9 mouse cellular contexts compared by ENCODE assay signal in genomic region chr2:157095005-157095755, GRCm38 (mm10). TPM values are rescaled to one million over a fixed set of nuclear protein-coding genes. Genes with fewer than 3 reads are reported as not detected.
DNase-seq lines count a peak whose midpoint lies in the region.
"Had no signal": no experiment of that assay in that cellular context is flagged by ENCODE, and none has a peak within 500 bp of the region (broad histone marks: within the 10 kb centered on the region; RNA-seq: fewer than 3 reads in every experiment).

No protein-coding gene starts in this region.

- peak; percentile 95 for DNase-seq in heart, adult 11 months
- DNase-seq in heart, postnatal 25 days (ENCODE audit: low spot score): no peak
- peak; percentile 78 for DNase-seq in adrenal gland, adult 2 months
- DNase-seq in embryo, embryonic 10.5 days (ENCODE audit: low spot score): peak; percentile 84
- DNase-seq in heart, adult 9 months (ENCODE audit: low spot score in 2 of 2): peak; percentile 44 to 65
- DNase-seq in kidney, postnatal 36 days: peak; percentile 60 to 89
- DNase-seq in lung, postnatal 14 days: peak; percentile 85
- peak; percentile 76 to 81 for DNase-seq in right cerebral cortex, adult 2 months (ENCODE audit: low spot score in 2 of 2)

- intact Hi-C loops in heart, postnatal 25 days (cut with DNase I): loop anchor here (1.0 to 5.0 kb wide), 3 partner anchors 191 to 286 kb away; no protein-coding TSS in a partner anchor

RNA-seq across cellular contexts. Expression of gene Tldc2, which starts 8.3 kb away (rescaled TPM):
- total RNA-seq in heart, postnatal 25 days (2021): not detected
- total RNA-seq in adrenal gland, adult 2 months (2021): not detected
- polyA plus RNA-seq in adrenal gland, adult 2 months (2012; rRNA removed): 0.19 TPM in 1 of 2 replicates, not detected in the other
- total RNA-seq: left cerebral cortex, adult 8-10 months had no signal

RNA-seq across cellular contexts. Expression of gene Soga1, which starts 16.1 kb away (rescaled TPM):
- total RNA-seq in heart, postnatal 25 days (2021): 10 to 100 TPM; 11.9 to 14.1 TPM
- total RNA-seq in adrenal gland, adult 2 months (2021): 10 to 100 TPM; 30.9 to 36.6 TPM
- 31.1 and 33.1 TPM in 2 replicates for polyA plus RNA-seq in adrenal gland, adult 2 months (2012; rRNA removed)

RNA-seq across cellular contexts. Expression of gene Samhd1, which starts 39.9 kb away (rescaled TPM):
- 10 to 100 TPM; 21.6 to 22.4 TPM for total RNA-seq in heart, postnatal 25 days (2021)
- total RNA-seq in adrenal gland, adult 2 months (2021): 10 to 100 TPM; 23.0 to 26.8 TPM
- polyA plus RNA-seq in adrenal gland, adult 2 months (2012; rRNA removed): 11.7 and 13.4 TPM in 2 replicates
